7 mouse cellular contexts compared by ENCODE assay signal in genomic region chr6:18848051-18848701, GRCm38 (mm10). TPM values are rescaled to one million over a fixed set of nuclear protein-coding genes. Genes with fewer than 3 reads are reported as not detected.
DNase-seq lines count a peak whose midpoint lies in the region; ATAC-seq and TF ChIP-seq lines count a peak whose summit lies in the region.

Gene Lsm8, plus strand, starts transcription at chr6:18848579.

- peak within 1 kb of the TSS; percentile 75 for H3K4me2 ChIP-seq in intestine, postnatal 0 days (replicated peaks; ENCODE audit: low read depth)
- H3K4me2 ChIP-seq in midbrain, embryonic 12.5 days (replicated peaks), result peak within 1 kb of the TSS; percentile 66

- H3K9me3 ChIP-seq in embryonic facial prominence, embryonic 10.5 days, result no peaks in the 10 kb centered on the region
- no peaks in the 10 kb centered on the region for H3K9me3 ChIP-seq in intestine, postnatal 0 days (ENCODE audit: control insufficient read depth)
- H3K9me3 ChIP-seq in midbrain, embryonic 12.5 days, result no peaks in the 10 kb centered on the region

- WGBS in embryonic facial prominence, embryonic 10.5 days, result 2% methylated on average over 37 of the region's 37 CpGs
- under 1% methylated on average over 37 of the region's 37 CpGs for WGBS in intestine, postnatal 0 days
- WGBS in midbrain, embryonic 12.5 days, result under 1% methylated on average over 37 of the region's 37 CpGs
- under 1% methylated on average over 37 of the region's 37 CpGs for WGBS in small intestine, adult 2 months

- peak; percentile 100 for ATAC-seq in intestine, postnatal 0 days
- peak; percentile 100 for ATAC-seq in midbrain, embryonic 12.5 days (ENCODE audit: low FRiP score, low read depth)

- peak within 1 kb of the TSS; percentile 89 for H3K9ac ChIP-seq in intestine, postnatal 0 days (ENCODE audit: low read depth, low read length)
- peak within 1 kb of the TSS; percentile 96 for H3K9ac ChIP-seq in midbrain, embryonic 12.5 days (replicated peaks)

- peak within 1 kb of the TSS; percentile 94 for H3K4me3 ChIP-seq in embryonic facial prominence, embryonic 10.5 days
- H3K4me3 ChIP-seq in intestine, postnatal 0 days (ENCODE audit: low read depth, low read length), result peak within 1 kb of the TSS; percentile 79
- H3K4me3 ChIP-seq in midbrain, embryonic 12.5 days, result peak within 1 kb of the TSS; percentile 88
- H3K4me3 ChIP-seq in small intestine, adult 2 months (ENCODE audit: low read depth, low read length), result peak within 1 kb of the TSS; percentile 80

- peak within 1 kb of the TSS; percentile 99 for H3K27ac ChIP-seq in embryonic facial prominence, embryonic 10.5 days (replicated peaks)
- peak within 1 kb of the TSS; percentile 88 for H3K27ac ChIP-seq in intestine, postnatal 0 days (ENCODE audit: low read depth, low read length)
- H3K27ac ChIP-seq in midbrain, embryonic 12.5 days (replicated peaks), result peak within 1 kb of the TSS; percentile 95
- peak within 1 kb of the TSS; percentile 92 for H3K27ac ChIP-seq in small intestine, adult 2 months (ENCODE audit: insufficient read depth, low read depth, low read length)

- no peaks in the 10 kb centered on the region for H3K27me3 ChIP-seq in embryonic facial prominence, embryonic 10.5 days (replicated peaks; ENCODE audit: low read depth, poor library complexity, severe bottlenecking)
- no peaks in the 10 kb centered on the region for H3K27me3 ChIP-seq in intestine, postnatal 0 days (replicated peaks; ENCODE audit: control insufficient read depth, insufficient read depth, low read length)
- no peaks in the 10 kb centered on the region for H3K27me3 ChIP-seq in midbrain, embryonic 12.5 days
- no peaks in the 10 kb centered on the region for H3K27me3 ChIP-seq in small intestine, adult 2 months (ENCODE audit: control insufficient read depth, insufficient read depth, low read length)

- no peak for TF ChIP-seq CTCF in intestine, postnatal 0 days (IDR thresholded peaks at IDR 0.05; ENCODE audit: low read depth)
- TF ChIP-seq CTCF in small intestine, adult 2 months (IDR thresholded peaks at IDR 0.05; ENCODE audit: extremely low read depth, insufficient read length, insufficient replicate concordance, low read depth, low read length), result no peak

- peaks cover 15% of the 10 kb centered on the region for H3K4me1 ChIP-seq in embryonic facial prominence, embryonic 10.5 days
- no peaks in the 10 kb centered on the region for H3K4me1 ChIP-seq in intestine, postnatal 0 days (replicated peaks; ENCODE audit: control insufficient read depth, insufficient read depth, low read length)
- peaks cover 15% of the 10 kb centered on the region for H3K4me1 ChIP-seq in midbrain, embryonic 12.5 days
- peaks cover 3% of the 10 kb centered on the region; the same call in 1 of the 2 replicates for H3K4me1 ChIP-seq in small intestine, adult 2 months (ENCODE audit: control insufficient read depth, insufficient read depth, insufficient read length, low read length)

- peaks cover 26% of the 10 kb centered on the region for H3K36me3 ChIP-seq in embryonic facial prominence, embryonic 10.5 days (replicated peaks)
- H3K36me3 ChIP-seq in intestine, postnatal 0 days (ENCODE audit: control insufficient read depth, insufficient read depth), result no peaks in the 10 kb centered on the region
- peaks cover 16% of the 10 kb centered on the region for H3K36me3 ChIP-seq in midbrain, embryonic 12.5 days
- peaks cover 7% of the 10 kb centered on the region for H3K36me3 ChIP-seq in small intestine, adult 2 months (ENCODE audit: control insufficient read depth, insufficient read depth, low read length)

- intact Hi-C loops in left cerebral cortex, postnatal 4 days (cut with DNase I), result no loop called here

- TF ChIP-seq POLR2A in small intestine, adult 2 months (IDR thresholded peaks at IDR 0.05; ENCODE audit: low read depth, low read length), result peak; percentile 78

- peak; percentile 98 for DNase-seq in adrenal gland, postnatal 10 days
- peak; percentile 98 for DNase-seq in embryonic facial prominence, embryonic 10.5 days (ENCODE audit: low spot score)
- no peak for DNase-seq in gonadal fat pad, adult 2 months (ENCODE audit: low read depth)
- peak; percentile 98 for DNase-seq in left cerebral cortex, postnatal 4 days

RNA-seq across cellular contexts. Expression of gene Lsm8, which starts in this region (rescaled TPM):
- 10 to 100 TPM; 32.7 to 32.9 TPM for total RNA-seq in adrenal gland, postnatal 10 days (2021)
- 242 and 251 TPM in 2 replicates for polyA plus RNA-seq in embryonic facial prominence, embryonic 10.5 days (2016; fragmentation: Nextera tagmentation; extraction: Ambion mirVana)
- polyA plus RNA-seq in gonadal fat pad, adult 2 months (2012; rRNA removed), result 21.7 and 27.7 TPM in 2 replicates
- polyA plus RNA-seq in intestine, postnatal 0 days (2015; fragmentation: Nextera tagmentation; extraction: Ambion mirVana), result 98.5 and 99.8 TPM in 2 replicates
- 10 to 100 TPM; 40.8 to 46.0 TPM for total RNA-seq in left cerebral cortex, postnatal 4 days (2021)
- polyA plus RNA-seq in midbrain, embryonic 12.5 days (2016; fragmentation: Nextera tagmentation; extraction: Ambion mirVana), result 186 and 190 TPM in 2 replicates
- polyA plus RNA-seq in small intestine, adult 2 months (2012; rRNA removed), result 2.5 and 4.2 TPM in 2 replicates
